17 mouse cellular contexts compared by ENCODE assay signal in the genomic region with DNA sequence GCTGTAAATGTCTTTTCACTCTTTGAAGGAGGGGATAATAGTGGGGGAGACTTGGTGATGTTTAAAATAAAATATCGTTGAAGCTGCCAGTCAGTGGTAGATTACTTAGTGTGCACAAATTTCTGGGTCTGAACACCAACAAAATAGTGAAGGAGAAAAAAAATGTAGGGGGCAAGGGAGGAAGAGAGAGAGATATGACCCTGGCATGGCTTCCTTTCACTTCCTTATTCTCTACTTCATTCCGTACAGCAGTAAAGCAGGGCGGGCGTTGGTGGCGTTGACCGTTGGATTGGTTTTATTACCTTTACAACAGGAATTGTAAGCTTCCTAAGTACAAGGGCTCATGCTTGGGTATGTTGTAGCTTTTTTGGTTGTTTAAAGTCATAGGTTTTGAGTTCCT. TPM values are rescaled to one million over a fixed set of nuclear protein-coding genes. Genes with fewer than 3 reads are reported as not detected.
DNase-seq lines count a peak whose midpoint lies in the region; ATAC-seq lines count a peak whose summit lies in the region.
"Had no signal": no experiment of that assay in that cellular context is flagged by ENCODE, and none has a peak within 500 bp of the region (broad histone marks: within the 10 kb centered on the region; RNA-seq: fewer than 3 reads in every experiment).

No protein-coding gene starts in this region.

- H3K4me1 ChIP-seq in heart, embryonic 13.5 days = peaks cover 37% of the 10 kb centered on the region
- peaks cover 34% of the 10 kb centered on the region for H3K4me1 ChIP-seq in neural tube, embryonic 13.5 days (replicated peaks)
- peaks cover 26% of the 10 kb centered on the region for H3K4me1 ChIP-seq in liver, embryonic 15.5 days (replicated peaks)
- peaks cover 23% of the 10 kb centered on the region for H3K4me1 ChIP-seq in embryonic facial prominence, embryonic 10.5 days

- H3K36me3 ChIP-seq in heart, embryonic 13.5 days = peaks cover 2% of the 10 kb centered on the region
- H3K36me3 ChIP-seq in neural tube, embryonic 13.5 days = no peaks in the 10 kb centered on the region
- H3K36me3 ChIP-seq in liver, embryonic 15.5 days (replicated peaks) = no peaks in the 10 kb centered on the region
- peaks cover 2% of the 10 kb centered on the region for H3K36me3 ChIP-seq in embryonic facial prominence, embryonic 10.5 days (replicated peaks)

- no peak overlapping the region; the same call in 1 of the 2 replicates for H3K4me3 ChIP-seq in heart, embryonic 13.5 days
- no peak overlapping the region for H3K4me3 ChIP-seq in neural tube, embryonic 13.5 days
- H3K4me3 ChIP-seq in liver, embryonic 15.5 days (replicated peaks) = 0 out of 2 replicates have a peak overlapping the region, but pooled peaks have one; percentile 21
- no peak overlapping the region for H3K4me3 ChIP-seq in embryonic facial prominence, embryonic 10.5 days

- H3K27ac ChIP-seq in heart, embryonic 13.5 days (replicated peaks) = no peak overlapping the region
- no peak overlapping the region for H3K27ac ChIP-seq in neural tube, embryonic 13.5 days (replicated peaks)
- no peak overlapping the region for H3K27ac ChIP-seq in liver, embryonic 15.5 days (replicated peaks)
- no peak overlapping the region for H3K27ac ChIP-seq in embryonic facial prominence, embryonic 10.5 days (replicated peaks)
- H3K27ac ChIP-seq: liver, embryonic 14.5 days had no signal

- peak overlapping the region; percentile 73 for H3K4me2 ChIP-seq in heart, embryonic 13.5 days
- peak overlapping the region; percentile 91; the same call in 1 of the 2 replicates for H3K4me2 ChIP-seq in neural tube, embryonic 13.5 days
- H3K4me2 ChIP-seq in liver, embryonic 15.5 days = peak overlapping the region; percentile 21

- H3K27me3 ChIP-seq in heart, embryonic 13.5 days (replicated peaks) = no peaks in the 10 kb centered on the region
- peaks cover 7% of the 10 kb centered on the region; the same call in 1 of the 2 replicates for H3K27me3 ChIP-seq in neural tube, embryonic 13.5 days
- H3K27me3 ChIP-seq in liver, embryonic 15.5 days = peaks cover 12% of the 10 kb centered on the region; the same call in 1 of the 2 replicates
- no peaks in the 10 kb centered on the region for H3K27me3 ChIP-seq in embryonic facial prominence, embryonic 10.5 days (replicated peaks; ENCODE audit: low read depth, poor library complexity, severe bottlenecking)

- H3K9ac ChIP-seq in heart, embryonic 13.5 days = no peak overlapping the region; the same call in 1 of the 2 replicates
- no peak overlapping the region for H3K9ac ChIP-seq in neural tube, embryonic 13.5 days
- H3K9ac ChIP-seq in liver, embryonic 15.5 days = no peak overlapping the region
- H3K9ac ChIP-seq: liver, embryonic 14.5 days had no signal

- H3K9me3 ChIP-seq in heart, embryonic 13.5 days = no peaks in the 10 kb centered on the region
- no peaks in the 10 kb centered on the region for H3K9me3 ChIP-seq in neural tube, embryonic 13.5 days
- no peaks in the 10 kb centered on the region for H3K9me3 ChIP-seq in liver, embryonic 15.5 days (replicated peaks)
- no peaks in the 10 kb centered on the region for H3K9me3 ChIP-seq in embryonic facial prominence, embryonic 10.5 days

- ATAC-seq in heart, embryonic 13.5 days (ENCODE audit: extremely low read depth, insufficient number of reproducible peaks, low FRiP score, low TSS enrichment) = no peak
- ATAC-seq in neural tube, embryonic 13.5 days (ENCODE audit: low read depth) = no peak
- ATAC-seq in liver, embryonic 15.5 days (ENCODE audit: insufficient read depth) = no peak
- ATAC-seq: inflammation-experienced regulatory T-cells, adult 6 months had no signal

- 81% methylated on average over 6 of the region's 6 CpGs for WGBS in heart, embryonic 13.5 days
- WGBS in neural tube, embryonic 13.5 days = 84% methylated on average over 6 of the region's 6 CpGs
- 43% methylated on average over 6 of the region's 6 CpGs for WGBS in liver, embryonic 15.5 days (ENCODE audit: insufficient replicate concordance)
- 97% methylated on average over 6 of the region's 6 CpGs for WGBS in embryonic facial prominence, embryonic 10.5 days

- no peak for DNase-seq in heart, adult 11 months
- DNase-seq in neural tube, embryonic 10.5 days (ENCODE audit: extremely low spot score, low spot score) = no peak
- DNase-seq in adrenal gland, postnatal 36 days = no peak
- no peak for DNase-seq in embryonic facial prominence, embryonic 10.5 days (ENCODE audit: low spot score)
- DNase-seq in kidney, postnatal 25 days = no peak
- DNase-seq: adrenal gland, adult 8-10 months; cerebellum, postnatal 14 days; kidney, postnatal 14 days; thymus, postnatal 4 days had no signal

RNA-seq across cellular contexts. Expression of a gene that starts 2.0 kb away (rescaled TPM):
- 0.32 and 0.36 TPM in 2 replicates for polyA plus RNA-seq in heart, embryonic 13.5 days (2015; fragmentation: Nextera tagmentation; extraction: Ambion mirVana)
- polyA plus RNA-seq in neural tube, embryonic 13.5 days (2015; fragmentation: Nextera tagmentation; extraction: Ambion mirVana) = 0.24 TPM in 1 of 2 replicates, not detected in the other
- polyA plus RNA-seq in liver, embryonic 15.5 days (2015; fragmentation: Nextera tagmentation; extraction: Ambion mirVana) = 0.08 TPM in 1 of 2 replicates, not detected in the other
- total RNA-seq in adrenal gland, postnatal 36 days (2021) = 1 to 10 TPM; 3.6 to 4.1 TPM
- polyA plus RNA-seq in embryonic facial prominence, embryonic 10.5 days (2016; fragmentation: Nextera tagmentation; extraction: Ambion mirVana) = not detected in 2 replicates
- total RNA-seq: ES-E14; megakaryocyte progenitor cell, adult 5-6 weeks had no signal
- polyA plus RNA-seq: inflammation-experienced regulatory T-cells, adult 6 months had no signal

RNA-seq across cellular contexts. Expression of a gene that starts 2.3 kb away (rescaled TPM):
- polyA plus RNA-seq in heart, embryonic 13.5 days (2015; fragmentation: Nextera tagmentation; extraction: Ambion mirVana) = 74.6 and 77.5 TPM in 2 replicates
- 58.6 and 63.7 TPM in 2 replicates for polyA plus RNA-seq in neural tube, embryonic 13.5 days (2015; fragmentation: Nextera tagmentation; extraction: Ambion mirVana)
- polyA plus RNA-seq in liver, embryonic 15.5 days (2015; fragmentation: Nextera tagmentation; extraction: Ambion mirVana) = 34.9 and 36.6 TPM in 2 replicates
- total RNA-seq in adrenal gland, postnatal 36 days (2021) = 100 to 1,000 TPM; 111 to 147 TPM
- 42.5 and 43.2 TPM in 2 replicates for polyA plus RNA-seq in embryonic facial prominence, embryonic 10.5 days (2016; fragmentation: Nextera tagmentation; extraction: Ambion mirVana)

RNA-seq across cellular contexts. Expression of a gene that starts 36.1 kb away (rescaled TPM):
- polyA plus RNA-seq in heart, embryonic 13.5 days (2015; fragmentation: Nextera tagmentation; extraction: Ambion mirVana) = 0.11 and 0.23 TPM in 2 replicates
- 21.7 and 24.8 TPM in 2 replicates for polyA plus RNA-seq in neural tube, embryonic 13.5 days (2015; fragmentation: Nextera tagmentation; extraction: Ambion mirVana)
- 0.03 TPM in 1 of 2 replicates, not detected in the other for polyA plus RNA-seq in liver, embryonic 15.5 days (2015; fragmentation: Nextera tagmentation; extraction: Ambion mirVana)
- 1 to 10 TPM; 3.6 to 4.4 TPM for total RNA-seq in adrenal gland, postnatal 36 days (2021)
- 1.3 TPM in 2 replicates for polyA plus RNA-seq in embryonic facial prominence, embryonic 10.5 days (2016; fragmentation: Nextera tagmentation; extraction: Ambion mirVana)
- total RNA-seq: heart, postnatal 25 days; megakaryocyte progenitor cell, adult 5-6 weeks had no signal
- polyA plus RNA-seq: inflammation-experienced regulatory T-cells, adult 6 months had no signal

RNA-seq across cellular contexts. Expression of a gene that starts 55.2 kb away (rescaled TPM):
- polyA plus RNA-seq in heart, embryonic 13.5 days (2015; fragmentation: Nextera tagmentation; extraction: Ambion mirVana) = 14.0 and 14.5 TPM in 2 replicates
- 17.1 and 20.0 TPM in 2 replicates for polyA plus RNA-seq in neural tube, embryonic 13.5 days (2015; fragmentation: Nextera tagmentation; extraction: Ambion mirVana)
- polyA plus RNA-seq in liver, embryonic 15.5 days (2015; fragmentation: Nextera tagmentation; extraction: Ambion mirVana) = 5.8 and 6.5 TPM in 2 replicates
- 100 to 1,000 TPM; 122 to 130 TPM for total RNA-seq in adrenal gland, postnatal 36 days (2021)
- 18.7 and 19.5 TPM in 2 replicates for polyA plus RNA-seq in embryonic facial prominence, embryonic 10.5 days (2016; fragmentation: Nextera tagmentation; extraction: Ambion mirVana)

Comparison
In these comparisons a context has a peak if more than half of its experiments do, and no peak if none do; other contexts are left out.
1. H3K4me2 ChIP-seq: peak in every context shown above with its lines; median percentile 91 in neural tube, embryonic 13.5 days; 73 in heart, embryonic 13.5 days; 21 in liver, embryonic 15.5 days.